Mouse (Mus musculus): ENCODE measurements around the gene Wwp2.

DNA sequence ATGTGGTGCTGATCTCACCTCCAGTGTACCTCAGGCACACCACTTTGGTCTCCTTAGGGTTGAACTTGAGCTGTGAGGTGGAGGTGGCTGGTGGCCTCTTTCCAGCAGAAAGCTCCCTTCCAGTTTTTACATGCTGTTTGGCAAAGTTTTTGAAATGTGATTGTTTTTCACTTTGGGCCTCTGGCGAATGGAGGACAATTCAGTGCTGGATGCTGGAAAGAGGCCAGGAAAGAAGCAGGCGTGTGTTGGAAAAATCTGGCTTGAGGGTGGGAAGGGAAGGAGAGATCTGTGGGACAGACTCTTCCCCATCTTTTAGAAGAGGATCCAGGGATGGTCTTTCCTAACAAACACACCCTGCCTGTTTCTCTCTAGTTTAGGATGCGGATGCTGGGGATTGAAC, 8.5 kb downstream of the Wwp2 start:
- TF ChIP-seq CTCF (IDR thresholded peaks at IDR 0.05; ENCODE audit: borderline replicate concordance, extremely low read depth, insufficient read depth, insufficient read length) (no peak), POLR2A (IDR thresholded peaks at IDR 0.05; ENCODE audit: borderline replicate concordance, extremely low read depth, insufficient read depth, insufficient read length, poor library complexity, severe bottlenecking) (no peak)

Data from brain, embryonic 14.5 days (tissue).